Mouse (Mus musculus) heart, adult 18-20 months (tissue): Measurements from ENCODE around the gene Mlx. TPM values are rescaled to one million over a fixed set of nuclear protein-coding genes. Genes with fewer than 3 reads are reported as not detected.
A peak's percentile ranks its signal among the peaks of the same experiment; 100 is the strongest.
"Not testable (repeated sequence)": the region's sequence is repeated elsewhere in the genome, so short reads cannot be mapped to it uniquely, and the experiment has no call there.

Experiments used
- DNase-seq, 2 experiments: peaks; one replicate each; pipeline ENCODE4 v3.0.0; 2021 to 2022; ENCODE audit warnings: mixed read lengths in 1 of 2
- total RNA-seq, 2 experiments: library from RNA; stranded (reverse); gene quantifications; 2 replicates each; pipeline ENCODE4 v1.2.3; 2021

The Mlx gene
- total RNA-seq, 2 experiments from 2014 or later, result 17.2 to 17.9 TPM

DNA sequence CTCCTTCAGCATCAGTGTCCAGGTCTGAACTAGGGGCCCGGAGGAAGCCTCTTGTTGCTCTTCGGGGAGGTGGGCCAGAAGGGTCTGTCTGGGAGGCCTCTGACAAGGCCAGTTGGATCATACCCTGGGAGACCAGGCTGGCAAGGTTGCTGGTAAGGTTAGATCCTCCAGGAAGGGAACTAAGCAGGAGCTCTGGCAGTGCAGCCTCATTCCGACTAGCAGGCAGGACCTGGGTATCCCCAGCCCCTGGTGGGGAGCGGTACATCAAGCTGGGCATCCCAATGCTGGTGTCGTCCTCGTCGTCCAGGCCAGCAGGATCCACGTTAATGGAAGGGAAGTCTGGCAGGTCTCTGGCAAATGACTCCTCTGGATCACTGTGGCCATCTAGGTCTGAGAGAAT is 11.2 kb downstream of the Mlx start:
- no peak for DNase-seq

- DNase-seq, result no peak
Observed at GRCm38 (mm10) chr11:101103011-101103410, 15.9 kb downstream of the Mlx start.

DNA sequence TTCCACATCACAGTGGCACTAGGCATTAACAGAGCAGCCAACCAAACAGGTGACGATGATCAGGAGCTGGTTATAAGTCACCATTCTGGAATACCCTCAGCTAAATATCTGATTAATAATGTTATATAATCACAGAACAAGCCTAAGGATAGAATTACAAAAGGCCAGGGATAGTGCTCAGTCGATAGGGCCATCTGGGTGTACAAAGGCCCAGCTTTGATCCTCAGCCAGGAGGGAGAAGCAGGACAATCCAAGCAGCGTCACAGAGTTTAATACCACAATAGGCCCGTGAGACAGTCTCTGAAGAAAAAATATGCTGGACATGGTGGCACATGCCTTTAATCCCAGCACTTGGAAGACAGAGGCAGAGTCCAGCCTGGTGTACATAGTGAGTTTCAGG is 22.3 kb downstream of the Mlx start:
- no peak for DNase-seq

GRCm38 (mm10) chr11:101110708-101111107 is 23.6 kb downstream of the Mlx start:
- no peak for DNase-seq

DNA sequence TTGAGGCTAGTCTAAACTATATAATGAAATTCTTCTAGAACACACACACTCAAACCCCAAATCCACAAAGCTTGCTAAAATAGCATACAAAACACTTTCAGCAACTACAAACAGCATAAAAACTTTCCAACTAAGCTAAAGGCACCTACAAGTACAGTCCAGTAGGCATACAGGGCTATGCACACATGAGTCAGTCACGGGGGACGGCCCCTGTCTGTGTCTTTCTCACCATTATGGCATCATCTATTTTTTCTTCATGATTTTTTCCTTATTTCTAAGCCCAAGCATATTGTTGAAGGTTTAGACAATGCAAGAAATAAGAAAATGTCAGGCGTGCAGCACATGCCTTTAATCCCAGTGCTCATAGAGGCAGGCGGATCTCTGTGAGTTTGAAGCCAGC is 24.1 kb downstream of the Mlx start:
- DNase-seq, result no peak

DNA sequence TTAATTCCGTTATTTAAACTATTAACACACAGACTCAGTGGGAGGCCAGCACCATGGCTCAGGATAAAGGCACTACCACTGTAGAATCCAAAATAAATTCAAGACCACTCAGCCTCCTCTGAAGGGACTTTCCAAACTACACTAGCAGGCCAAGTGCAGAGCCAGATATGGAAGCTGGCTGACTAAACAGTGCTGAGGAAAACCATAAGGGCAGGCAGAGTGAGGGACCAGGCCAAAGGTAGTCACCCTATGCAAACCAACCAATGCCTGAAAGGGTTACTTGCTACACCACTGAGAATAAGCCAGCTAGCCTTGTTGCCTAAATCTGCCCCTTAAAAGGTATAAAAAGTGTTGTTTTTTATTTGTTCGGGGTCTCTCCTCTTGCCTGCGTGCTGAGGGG is 25.1 kb downstream of the Mlx start:
- no peak for DNase-seq

DNA sequence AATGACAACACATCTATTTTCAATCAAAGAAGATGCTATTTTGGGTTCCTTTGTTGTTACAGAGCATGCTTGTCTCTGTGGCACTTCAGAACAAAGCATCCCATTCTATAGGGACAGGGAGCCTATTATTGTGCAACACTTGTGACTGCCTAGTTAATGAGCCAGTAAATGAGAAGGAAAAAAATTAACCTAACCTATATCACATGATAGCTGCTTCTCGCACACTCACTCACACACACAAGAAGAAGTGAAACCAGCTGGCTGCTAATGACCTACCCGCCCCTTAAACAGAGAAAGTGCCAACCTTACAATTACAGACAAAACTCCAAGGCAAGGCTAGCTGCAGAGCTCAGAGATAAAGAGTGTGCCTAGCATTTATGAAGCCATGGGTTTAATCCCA is 28.5 kb downstream of the Mlx start:
- peak in 1 of 2 experiments; percentile 25 for DNase-seq

DNA sequence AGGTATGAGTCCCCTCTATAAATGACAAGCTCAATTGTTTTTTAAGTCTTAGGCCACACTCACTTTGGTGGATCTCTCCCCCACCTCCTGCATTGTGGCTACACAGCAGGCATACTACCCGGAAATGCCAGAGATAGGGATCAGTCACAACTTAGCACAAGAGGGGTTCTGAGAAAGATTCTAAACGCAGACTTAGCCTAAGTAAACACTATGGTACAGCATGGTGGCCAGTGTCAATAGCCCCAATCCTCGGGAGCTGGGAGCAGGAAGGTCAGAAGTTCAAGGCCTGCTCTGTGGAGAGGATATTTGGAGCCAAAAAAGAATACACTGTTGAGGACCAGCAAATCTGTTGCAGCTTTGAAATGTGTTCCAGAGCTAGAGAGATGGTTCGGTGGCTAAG is 31.0 kb downstream of the Mlx start:
- DNase-seq, result no peak

DNA sequence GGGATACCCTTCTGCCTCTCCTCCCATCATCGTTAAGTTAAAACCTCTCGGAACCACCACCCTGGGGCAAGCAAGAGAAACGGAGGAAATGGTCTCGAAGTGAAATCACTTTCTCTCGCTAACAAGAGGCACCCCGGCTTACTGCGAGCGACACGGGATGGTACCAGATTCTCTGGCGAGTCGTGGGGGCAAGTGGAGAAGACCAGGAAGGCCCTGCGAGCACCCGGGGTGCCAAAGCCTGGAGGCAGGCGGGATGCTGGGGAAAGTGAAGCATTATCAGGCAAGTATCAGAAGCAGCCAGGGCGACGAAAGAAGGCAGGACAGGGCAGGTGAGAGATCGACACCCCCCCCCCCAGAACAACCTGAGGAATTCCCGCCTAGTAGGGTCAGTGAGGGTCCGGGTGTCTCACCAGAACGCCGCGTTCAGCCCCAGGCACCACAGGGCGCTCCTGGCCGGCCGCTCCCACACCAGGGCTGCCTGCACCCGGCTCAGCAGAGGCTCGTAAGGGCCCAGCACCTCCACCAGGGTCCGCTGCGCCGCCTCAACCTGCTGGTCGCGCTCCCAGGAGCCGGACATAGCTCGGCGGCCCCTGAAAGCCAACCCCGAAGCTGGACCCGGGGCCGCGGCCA is 32.2 kb downstream of the Mlx start:
- peak in 1 of 2 experiments; percentile 31 for DNase-seq

GRCm38 (mm10) chr11:101119761-101120544 is 32.9 kb downstream of the Mlx start, which contains the start of the genes Retreg3 and Tubg1:
Gene Retreg3, minus strand, starts transcription at chr11:101119893.
Gene Tubg1, plus strand, starts transcription at chr11:101119938.
- peak; percentile 98 to 99 for DNase-seq

DNA sequence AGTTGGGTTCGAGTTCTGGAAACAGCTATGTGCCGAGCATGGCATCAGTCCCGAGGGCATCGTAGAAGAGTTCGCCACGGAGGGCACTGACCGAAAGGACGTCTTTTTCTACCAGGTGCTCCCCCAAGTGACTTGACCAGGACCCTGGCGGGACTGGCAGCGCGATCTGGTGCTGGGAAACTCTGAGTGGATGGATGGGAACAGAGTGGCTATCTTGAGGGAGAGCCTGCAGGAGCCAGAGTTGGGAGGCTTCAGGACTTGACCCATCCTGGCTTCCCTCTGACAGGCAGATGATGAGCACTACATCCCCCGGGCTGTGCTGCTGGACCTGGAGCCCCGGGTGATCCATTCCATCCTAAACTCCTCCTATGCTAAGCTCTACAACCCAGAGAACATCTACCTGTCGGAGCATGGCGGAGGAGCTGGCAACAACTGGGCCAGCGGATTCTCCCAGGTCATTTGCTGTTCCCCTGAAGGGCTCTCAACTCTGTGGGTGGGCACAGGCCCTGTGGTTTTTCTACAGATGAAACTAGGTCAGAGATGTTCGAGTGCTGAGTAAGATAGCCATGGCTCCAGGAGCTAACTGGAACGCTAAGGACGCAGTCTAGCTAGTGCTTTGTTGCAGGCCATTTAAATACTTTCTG is 33.6 kb downstream of the Mlx start:
- DNase-seq, result peak in 1 of 2 experiments; percentile 11

DNA sequence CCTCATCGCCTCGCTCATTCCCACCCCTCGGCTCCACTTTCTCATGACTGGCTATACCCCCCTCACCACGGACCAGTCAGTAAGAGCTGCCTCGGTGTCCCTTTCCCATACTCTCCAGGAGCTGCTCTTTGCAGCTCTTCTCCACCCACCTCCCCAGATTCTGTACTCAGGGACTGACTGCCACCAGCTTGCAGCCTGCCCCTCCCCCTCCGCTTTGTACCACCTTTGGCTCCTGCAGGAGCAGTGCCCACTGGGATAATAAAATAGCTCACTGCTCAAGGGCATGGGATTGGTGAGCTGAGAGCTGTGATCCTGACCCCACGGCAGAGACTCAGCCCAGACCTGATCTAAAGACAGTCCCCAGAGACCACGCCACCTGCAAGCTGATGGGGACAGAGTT is 37.4 kb downstream of the Mlx start:
- not testable (repeated sequence) for DNase-seq

GRCm38 (mm10) chr11:101125008-101125407 is 37.9 kb downstream of the Mlx start:
- not testable (repeated sequence) for DNase-seq

GRCm38 (mm10) chr11:101127075-101127474 is 40.0 kb downstream of the Mlx start:
- DNase-seq, result no peak

- DNase-seq, result peak; percentile 35 to 42
Observed at GRCm38 (mm10) chr11:101128996-101129577, 42.0 kb downstream of the Mlx start.

DNA sequence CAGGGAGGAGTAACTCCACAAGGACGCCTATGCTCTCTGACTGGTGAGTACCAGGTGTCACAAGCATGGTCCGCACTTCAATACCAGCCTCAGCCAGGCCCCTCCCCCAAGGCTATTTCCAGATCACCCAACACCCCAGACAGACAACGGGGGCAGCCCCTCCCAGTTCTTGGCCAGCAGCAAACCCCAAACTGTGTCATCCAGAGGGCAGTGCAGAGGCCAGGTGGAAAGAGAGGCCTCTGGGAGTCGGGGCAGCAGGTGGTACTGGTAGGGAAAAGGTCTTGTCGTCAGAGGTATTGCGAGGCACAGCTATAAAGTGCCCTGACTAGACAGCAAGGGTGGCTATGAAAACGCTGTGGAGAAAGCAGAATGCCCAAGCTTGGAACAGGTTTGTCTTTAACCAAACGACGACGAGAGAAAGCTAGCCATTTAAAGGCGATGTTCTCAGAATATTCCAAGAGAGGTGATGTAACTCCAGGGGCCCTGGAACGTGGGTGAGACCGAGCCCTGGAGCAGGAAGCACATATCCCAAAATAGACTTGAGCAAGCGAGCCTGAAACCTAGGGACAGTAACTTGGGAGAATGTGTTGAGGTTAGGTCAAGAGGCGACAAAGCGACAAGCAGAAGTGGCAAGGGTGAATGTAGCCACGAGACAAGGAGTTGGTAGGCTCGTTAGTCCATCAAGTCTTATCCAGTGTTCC is 43.1 kb downstream of the Mlx start:
- peak; percentile 75 to 87 for DNase-seq

DNA sequence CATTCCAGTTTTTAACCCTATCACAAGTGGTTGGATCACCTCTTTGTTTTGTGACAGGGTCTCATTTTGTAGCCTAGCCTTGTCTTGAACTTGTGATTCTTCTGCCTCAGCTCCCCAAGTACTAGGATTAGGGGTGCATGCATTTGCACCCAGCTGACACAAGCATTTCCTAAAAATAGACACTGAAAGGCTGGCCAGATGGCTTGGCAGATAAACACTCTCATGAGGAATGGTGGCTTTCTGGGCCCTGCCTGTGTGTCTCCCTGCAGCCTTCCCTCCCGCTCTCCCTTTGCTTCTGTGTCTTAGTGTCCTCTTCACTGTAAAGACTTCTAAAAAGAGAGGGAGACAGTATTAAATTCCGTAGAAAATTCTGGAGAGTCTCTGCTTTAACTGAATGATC is 44.1 kb downstream of the Mlx start:
- DNase-seq, result no peak

DNA sequence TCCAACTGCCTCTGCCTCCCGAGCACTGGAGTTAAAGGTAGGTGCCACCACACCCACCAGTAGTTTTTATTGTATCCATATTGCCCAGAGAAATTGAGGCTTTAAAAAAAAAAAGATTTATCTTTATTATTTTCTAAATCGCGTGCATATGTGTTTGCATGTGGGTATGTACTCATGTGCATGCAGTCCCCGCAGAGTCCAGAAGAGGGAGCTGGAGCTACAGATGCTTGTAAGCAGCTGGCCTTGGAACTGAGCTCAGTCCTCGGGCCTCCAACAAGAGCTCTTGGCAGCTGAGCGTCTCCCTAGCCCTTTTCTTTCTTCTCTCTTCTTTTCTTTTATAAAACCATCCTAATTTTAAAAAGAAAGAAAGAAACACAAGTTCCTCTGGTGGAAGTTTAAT is 44.6 kb downstream of the Mlx start:
- no peak for DNase-seq

GRCm38 (mm10) chr11:101133037-101133436 is 46.0 kb downstream of the Mlx start:
- DNase-seq, result no peak

- peak; percentile 23 to 28 for DNase-seq
Observed at GRCm38 (mm10) chr11:101134217-101134865, 47.3 kb downstream of the Mlx start.

- no peak for DNase-seq
Observed at GRCm38 (mm10) chr11:101137000-101137399, 49.9 kb downstream of the Mlx start.
